Mouse (Mus musculus) cerebellum, postnatal 14 days (tissue): Measurements from ENCODE around the gene Ly6g6f.
A peak's percentile ranks its signal among the peaks of the same experiment; 100 is the strongest.
"Not testable (repeated sequence)": the region's sequence is repeated elsewhere in the genome, so short reads cannot be mapped to it uniquely, and the experiment has no call there.

Experiments used
- DNase-seq, 2 experiments: peaks; one replicate each; pipeline ENCODE4 v3.0.0; 2021; ENCODE audit warnings: mixed read lengths in 2 of 2

The Ly6g6f gene

GRCm38 (mm10) chr17:35051156-35052086 lies 34.0 kb downstream of the Ly6g6f start:
- DNase-seq, result peak; percentile 68 to 80

GRCm38 (mm10) chr17:35050126-35050750 lies 35.2 kb downstream of the Ly6g6f start:
- peak in 1 of 2 experiments; percentile 49 for DNase-seq

- DNase-seq, result no peak
Observed at GRCm38 (mm10) chr17:35049561-35050016, 35.8 kb downstream of the Ly6g6f start, which contains the start of gene Clic1. Clic1 (plus strand) TSS chr17:35049966.

- no peak for DNase-seq
Observed at GRCm38 (mm10) chr17:35048932-35049440, 36.4 kb downstream of the Ly6g6f start.

GRCm38 (mm10) chr17:35048149-35048931 lies 37.1 kb downstream of the Ly6g6f start:
- DNase-seq, result no peak

- no peak for DNase-seq
Observed at GRCm38 (mm10) chr17:35047688-35048087, 37.7 kb downstream of the Ly6g6f start.

GRCm38 (mm10) chr17:35046681-35047455 lies 38.5 kb downstream of the Ly6g6f start, which contains the start of gene Msh5:
Msh5 (minus strand) TSS chr17:35046745.
- peak; percentile 98 for DNase-seq

- no peak for DNase-seq
Observed at GRCm38 (mm10) chr17:35045807-35046680, 39.4 kb downstream of the Ly6g6f start.

- no peak for DNase-seq
Observed at GRCm38 (mm10) chr17:35044904-35045806, 40.3 kb downstream of the Ly6g6f start.

GRCm38 (mm10) chr17:35043794-35044193 lies 41.6 kb downstream of the Ly6g6f start:
- no peak for DNase-seq

- DNase-seq, result no peak
Observed at GRCm38 (mm10) chr17:35039121-35039873, 46.1 kb downstream of the Ly6g6f start.

GRCm38 (mm10) chr17:35034896-35035295 lies 50.5 kb downstream of the Ly6g6f start:
- DNase-seq, result no peak

GRCm38 (mm10) chr17:35033703-35034102 lies 51.7 kb downstream of the Ly6g6f start:
- DNase-seq, result not testable (repeated sequence)

- DNase-seq, result no peak
Observed at GRCm38 (mm10) chr17:35032323-35032870, 53.0 kb downstream of the Ly6g6f start.

GRCm38 (mm10) chr17:35031880-35032279 lies 53.5 kb downstream of the Ly6g6f start:
- no peak for DNase-seq

GRCm38 (mm10) chr17:35031272-35031671 lies 54.1 kb downstream of the Ly6g6f start:
- peak; percentile 27 to 29 for DNase-seq
